Mouse (Mus musculus) hematopoietic stem cell, adult 5-6 weeks (primary cell): ENCODE measurements around the gene Cisd2. TPM values are rescaled to one million over a fixed set of nuclear protein-coding genes. Genes with fewer than 3 reads are reported as not detected.
A peak's percentile ranks its signal among the peaks of the same experiment; 100 is the strongest.

Experiments used
- ATAC-seq, 2 experiments: fragments of 125-278 bp in 1 of 2; replicated peaks in 1 of 2; 2 replicates each; pipeline ENCODE4 v1.8.0; 2016 to 2017; ENCODE audit warnings: inconsistent platforms in 2 of 2, mild to moderate bottlenecking in 2 of 2, moderate number of reproducible peaks in 2 of 2, low read depth in 1 of 2, moderate TSS enrichment in 1 of 2; ENCODE audit not compliant: low FRiP score in 2 of 2, poor library complexity in 2 of 2, severe bottlenecking in 2 of 2, insufficient read depth in 1 of 2, low TSS enrichment in 1 of 2
- total RNA-seq: library from RNA; stranded (forward); fragments of 172-1452, 232-1000 nt; gene quantifications from 2 replicates; pipeline ENCODE4 v1.2.3, GENCODE M21; 2017

The Cisd2 gene
- total RNA-seq, result 68.9 and 74.7 TPM in 2 replicates

GRCm38 (mm10) chr3:135423608-135424212 lies at the start of gene Cisd2:
Cisd2 (minus strand) TSS chr3:135423925.
- 0 out of 4 replicates have a peak, but pooled peaks of 1 of the 2 experiments have one; percentile 2 for ATAC-seq

- ATAC-seq, result no peak
Measured at GRCm38 (mm10) chr3:135470823-135471222, 47.1 kb upstream of the Cisd2 start.

- peak; percentile 54 to 60; a peak in 3 of 4 replicates for ATAC-seq
Measured at GRCm38 (mm10) chr3:135469974-135470373, 46.2 kb upstream of the Cisd2 start.

- no peak for ATAC-seq
Measured at GRCm38 (mm10) chr3:135469146-135469545, 45.4 kb upstream of the Cisd2 start.

- ATAC-seq, result no peak
Measured at GRCm38 (mm10) chr3:135468402-135468801, 44.7 kb upstream of the Cisd2 start.

- no peak for ATAC-seq
Measured at GRCm38 (mm10) chr3:135458981-135459380, 35.3 kb upstream of the Cisd2 start.

- no peak for ATAC-seq
Measured at GRCm38 (mm10) chr3:135444930-135445329, 21.2 kb upstream of the Cisd2 start.

- ATAC-seq, result no peak
Measured at GRCm38 (mm10) chr3:135440621-135441020, 16.9 kb upstream of the Cisd2 start.

GRCm38 (mm10) chr3:135440221-135440620 lies 16.5 kb upstream of the Cisd2 start:
- peak; percentile 25 to 36; a peak in 3 of 4 replicates for ATAC-seq

GRCm38 (mm10) chr3:135439651-135440050 lies 15.9 kb upstream of the Cisd2 start:
- ATAC-seq, result no peak

- ATAC-seq, result peak; percentile 54 to 56
Measured at GRCm38 (mm10) chr3:135438913-135439531, 15.3 kb upstream of the Cisd2 start.

GRCm38 (mm10) chr3:135438531-135438912 lies 14.8 kb upstream of the Cisd2 start:
- ATAC-seq, result peak; percentile 2 to 30; a peak in 3 of 4 replicates

- peak; percentile 85 to 90 for ATAC-seq
Measured at GRCm38 (mm10) chr3:135437758-135438495, 14.2 kb upstream of the Cisd2 start, which contains the start of gene Ube2d3. Ube2d3 (plus strand) TSS chr3:135438149.

GRCm38 (mm10) chr3:135436901-135437616 lies 13.3 kb upstream of the Cisd2 start:
- no peak for ATAC-seq

GRCm38 (mm10) chr3:135422856-135423607 lies 693 bp downstream of the Cisd2 start:
- peak; percentile 82 to 90 for ATAC-seq

- ATAC-seq, result no peak
Measured at GRCm38 (mm10) chr3:135422232-135422855, 1.4 kb downstream of the Cisd2 start.

- no peak for ATAC-seq
Measured at GRCm38 (mm10) chr3:135421310-135421594, 2.5 kb downstream of the Cisd2 start.
